Mouse (Mus musculus) large intestine, adult 2 months (tissue): ENCODE results near the gene Dapk3. TPM values are rescaled to one million over a fixed set of nuclear protein-coding genes. Genes with fewer than 3 reads are reported as not detected.
"Not testable (repeated sequence)": the region's sequence is repeated elsewhere in the genome, so short reads cannot be mapped to it uniquely, and the experiment has no call there.

Experiments used
- DNase-seq: peaks from one replicate; pipeline ENCODE4 v3.0.0-alpha.2; 2012; ENCODE audit warnings: low read depth, low spot score
- WGBS: fragments of 180-500 bp; shearing (Covaris S2); methylation state at CpG from one replicate; pipeline ENCODE4 v1.1.7; 2018; 5-methylcytosine and 5-hydroxymethylcytosine counted together
- polyA plus RNA-seq: library from polyadenylated mRNA; depleted of rRNA; stranded (reverse); fragments of >200 nt; gene quantifications from 2 replicates; pipeline ENCODE4 v1.2.3, GENCODE M21; 2012

The Dapk3 gene
- polyA plus RNA-seq, 1 experiment = 78.5 TPM

DNA sequence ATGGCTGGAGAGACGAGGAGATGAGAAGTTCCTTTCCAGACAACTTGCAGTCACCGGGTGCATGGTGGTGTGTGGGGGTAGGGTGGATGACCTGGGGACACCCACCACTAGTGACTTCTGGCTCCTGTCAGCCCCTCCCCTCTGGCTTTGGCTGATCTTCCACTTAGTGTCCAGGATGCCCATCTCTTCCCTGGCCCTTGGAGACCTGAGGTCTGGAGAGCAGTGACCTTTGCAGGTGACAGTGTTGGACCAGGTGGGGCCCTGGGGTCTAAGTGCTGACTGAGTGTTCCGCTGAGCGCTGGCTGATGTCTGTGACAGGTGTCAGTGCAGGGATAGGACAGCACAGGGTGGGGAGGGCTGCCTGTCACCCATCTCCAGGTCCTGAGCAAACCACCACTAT lies 12.5 kb downstream of the Dapk3 start:
- 65% methylated on average over 4 of the region's 4 CpGs for WGBS
- DNase-seq = no peak

DNA sequence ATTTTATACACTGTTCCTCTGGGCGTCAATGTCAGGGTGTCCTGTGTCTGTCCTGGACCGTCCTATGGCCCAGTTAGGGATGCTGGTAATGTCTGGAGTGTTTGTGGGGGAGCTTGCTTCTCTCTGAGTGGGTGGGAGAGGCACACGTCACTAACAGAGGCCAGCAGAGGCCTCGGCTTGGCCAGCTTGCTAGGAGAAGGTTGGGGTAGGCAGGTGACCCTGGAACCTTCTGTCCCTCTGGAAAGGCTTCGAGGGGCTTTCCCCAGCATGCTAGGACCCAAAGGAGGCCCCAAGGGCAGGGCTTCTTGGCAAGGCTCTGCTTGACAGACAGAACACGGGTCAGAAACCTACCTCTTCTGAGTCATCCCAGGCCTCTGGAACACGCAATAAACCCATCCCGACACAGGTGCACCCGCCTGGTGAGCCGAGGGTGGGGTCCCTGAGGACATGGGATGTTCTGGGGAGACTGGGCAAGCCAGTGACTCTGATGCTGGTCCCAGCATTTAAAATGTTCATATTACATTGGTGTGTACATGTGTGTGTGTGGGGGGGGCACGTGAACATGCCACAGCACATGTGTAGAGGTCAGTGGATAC lies 13.8 kb downstream of the Dapk3 start:
- WGBS = 49% methylated on average over 11 of the region's 11 CpGs
- DNase-seq = no peak

GRCm38 (mm10) chr10:81197305-81197704 lies 14.5 kb downstream of the Dapk3 start:
- no peak for DNase-seq
- 50% methylated on average over 6 of the region's 6 CpGs for WGBS

DNA sequence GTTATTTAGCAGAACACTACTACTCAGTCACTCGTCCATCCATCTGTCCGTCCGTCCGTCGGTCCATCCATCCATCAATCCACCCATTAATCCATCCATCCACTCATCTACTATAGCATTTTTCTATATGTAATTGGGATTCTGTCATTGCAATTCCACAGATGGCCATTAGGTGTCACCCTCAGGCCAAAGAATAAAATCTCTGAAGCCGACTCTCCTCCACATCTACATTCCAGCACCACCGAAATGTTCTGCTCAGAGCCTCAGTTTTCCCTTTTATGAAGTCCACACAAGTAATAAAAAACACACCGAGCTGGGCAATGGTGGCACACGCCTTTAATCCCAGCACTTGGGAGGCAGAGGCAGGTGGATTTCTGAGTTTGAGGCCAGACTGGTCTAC lies 15.4 kb downstream of the Dapk3 start:
- 3% methylated on average over 9 of the region's 9 CpGs for WGBS
- no peak for DNase-seq

DNA sequence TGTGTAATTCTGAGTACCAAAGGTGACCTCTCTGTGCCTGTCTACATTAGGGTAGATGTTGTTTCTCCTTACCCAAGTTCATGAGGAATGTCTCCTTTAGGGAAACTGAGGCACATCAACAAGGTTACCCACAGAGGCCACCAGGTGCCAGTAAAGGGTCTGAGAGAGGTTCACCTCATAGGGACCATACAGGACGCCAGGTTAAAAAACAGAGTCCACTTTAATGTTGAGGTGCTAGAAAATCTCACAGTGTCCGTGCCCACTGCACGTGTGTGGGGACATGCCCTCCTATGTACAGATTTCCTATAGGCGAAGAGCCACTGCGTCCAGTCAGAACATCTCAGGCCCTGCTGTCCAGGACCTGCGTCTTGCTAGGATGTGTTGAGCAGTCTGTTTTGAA lies 16.2 kb downstream of the Dapk3 start:
- WGBS = 87% methylated on average over 6 of the region's 6 CpGs
- DNase-seq = no peak

DNA sequence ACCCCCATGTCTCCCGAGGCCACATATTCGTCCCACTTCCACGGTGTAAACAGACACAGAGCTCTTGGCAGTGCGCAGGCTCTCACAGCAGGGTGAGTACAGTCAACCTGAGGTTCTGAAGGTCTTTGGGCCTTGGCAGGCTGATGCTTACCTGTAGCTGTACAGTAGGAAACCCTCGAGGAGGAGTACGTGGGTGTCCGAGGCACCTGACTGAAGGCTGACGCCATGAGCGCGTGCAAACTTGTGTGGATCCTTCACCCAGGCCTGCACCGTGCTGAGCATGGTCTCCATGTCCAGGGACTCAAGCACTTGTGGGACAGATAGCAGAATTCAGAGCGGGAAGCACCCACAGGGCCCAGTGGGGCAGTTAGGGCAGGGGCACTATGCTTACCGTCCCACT lies 17.3 kb downstream of the Dapk3 start:
- no peak for DNase-seq
- WGBS = 83% methylated on average over 13 of the region's 13 CpGs

GRCm38 (mm10) chr10:81200605-81201287 lies 17.9 kb downstream of the Dapk3 start:
- no peak for DNase-seq
- WGBS = 81% methylated on average over 20 of the region's 20 CpGs

DNA sequence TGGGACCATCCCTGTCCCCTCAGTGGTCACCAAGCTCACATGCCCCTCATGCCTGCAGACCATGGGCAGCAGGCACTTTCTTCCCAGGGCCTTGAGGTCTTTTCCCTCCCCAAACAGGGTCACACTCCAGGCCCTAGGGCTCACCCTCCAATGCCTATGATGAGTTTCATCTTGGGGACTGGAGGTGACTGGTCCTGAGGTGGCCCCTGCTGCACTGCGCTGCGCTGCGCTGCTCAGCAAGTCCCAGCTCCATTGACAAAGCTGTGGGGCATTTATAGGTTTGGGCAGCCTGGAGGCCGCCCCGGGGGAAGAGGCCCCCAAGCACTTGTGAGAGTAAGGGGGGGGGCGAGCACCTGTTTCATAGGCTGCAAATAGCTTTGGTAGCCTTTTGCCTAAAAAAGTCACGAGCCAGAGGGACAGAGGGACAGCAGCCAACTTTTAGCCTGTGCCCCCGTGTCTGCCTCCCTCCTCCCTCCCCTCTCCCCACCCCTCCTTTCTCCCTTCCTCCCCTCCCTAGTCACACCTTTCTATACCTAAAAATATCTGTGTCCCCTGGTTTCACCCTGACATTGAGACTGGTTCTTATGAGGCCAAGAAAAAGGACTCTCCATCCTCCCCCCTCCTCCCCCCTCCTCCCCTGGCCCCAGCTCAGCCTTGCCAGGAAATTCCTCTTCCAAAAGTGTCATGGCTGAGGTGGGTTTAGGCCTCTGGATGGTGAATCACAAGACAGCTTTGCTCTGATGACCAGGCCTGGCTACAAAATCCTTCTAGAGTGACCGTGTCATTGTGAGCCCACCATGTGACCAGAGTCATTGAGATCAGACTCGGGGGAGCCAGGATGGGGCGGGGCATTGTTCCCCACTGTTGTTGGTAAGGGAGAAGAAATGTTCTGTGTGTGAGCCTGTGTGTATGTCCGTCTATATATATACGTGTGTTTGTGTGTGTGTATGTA lies 19.3 kb downstream of the Dapk3 start, which contains the start of gene Nmrk2:
TSS of gene Nmrk2 (minus strand) at position 245 of the 952 bp plus-strand sequence.
- no peak for DNase-seq
- WGBS = 67% methylated on average over 13 of the region's 13 CpGs

DNA sequence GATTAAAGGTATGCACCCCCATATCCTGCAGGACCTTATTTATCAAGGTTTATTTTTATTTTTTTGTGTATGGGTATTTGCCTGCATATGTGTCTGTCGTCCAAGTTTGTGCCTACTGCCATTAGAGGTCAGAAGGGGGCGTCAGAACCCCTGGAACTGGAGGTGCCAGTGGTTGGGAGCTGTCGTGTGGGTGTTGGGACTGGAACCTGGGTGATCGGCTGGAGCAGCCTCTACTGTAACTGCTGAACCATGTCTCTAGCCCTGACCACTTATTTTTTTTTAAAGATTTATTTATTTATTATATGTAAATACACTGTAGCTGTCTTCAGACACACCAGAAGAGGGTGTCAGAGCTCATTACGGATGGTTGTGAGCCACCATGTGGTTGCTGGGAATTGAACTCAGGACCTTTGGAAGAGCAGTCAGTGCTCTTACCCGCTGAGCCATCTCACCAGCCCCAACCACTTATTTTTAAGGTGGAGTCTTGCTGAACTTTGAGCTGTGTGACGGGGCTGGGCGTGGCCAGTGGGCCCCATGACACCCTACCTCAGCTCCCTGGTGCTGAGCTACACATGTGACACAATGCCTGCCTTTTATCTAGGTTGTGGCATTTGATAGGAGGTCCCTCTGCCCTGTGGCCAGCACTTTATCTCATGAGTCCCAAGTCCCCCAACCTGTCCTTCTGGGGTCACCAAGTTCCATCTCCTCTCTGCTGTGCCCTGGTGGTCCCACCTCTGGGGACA lies 20.3 kb downstream of the Dapk3 start:
- no peak for DNase-seq
- WGBS = 48% methylated on average over 8 of the region's 8 CpGs

DNA sequence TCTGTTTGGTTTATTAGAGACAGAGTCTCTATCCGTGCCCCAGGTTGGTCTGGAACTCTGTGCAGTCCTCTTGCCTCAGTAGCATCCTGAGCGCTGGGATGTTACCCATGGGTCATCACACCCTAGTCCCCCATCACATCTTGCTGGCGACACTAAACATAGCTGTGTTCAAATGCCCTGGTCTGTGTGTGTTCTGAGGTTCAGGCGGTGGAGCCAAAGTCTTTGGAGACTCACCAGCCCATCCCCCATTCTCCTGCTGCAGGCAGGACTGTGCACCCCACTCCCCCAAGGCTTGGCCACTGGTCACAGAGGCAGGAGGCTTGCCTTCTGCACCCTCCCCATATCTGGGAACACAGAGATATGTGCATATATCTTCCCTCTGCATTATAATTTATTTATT lies 21.3 kb downstream of the Dapk3 start:
- DNase-seq = no peak
- 67% methylated on average over 4 of the region's 4 CpGs for WGBS

- DNase-seq = no peak
- over 99% methylated on average over 5 of the region's 5 CpGs for whole genome bisulfite sequencing
Measured at GRCm38 (mm10) chr10:81210154-81210553, 27.3 kb downstream of the Dapk3 start.

- WGBS = 80% methylated on average over 6 of the region's 6 CpGs
- no peak for DNase-seq
Measured at GRCm38 (mm10) chr10:81216260-81216659, 33.5 kb downstream of the Dapk3 start.

GRCm38 (mm10) chr10:81216810-81217209 lies 34.0 kb downstream of the Dapk3 start:
- no peak for DNase-seq
- WGBS = 82% methylated on average over 6 of the region's 6 CpGs

DNA sequence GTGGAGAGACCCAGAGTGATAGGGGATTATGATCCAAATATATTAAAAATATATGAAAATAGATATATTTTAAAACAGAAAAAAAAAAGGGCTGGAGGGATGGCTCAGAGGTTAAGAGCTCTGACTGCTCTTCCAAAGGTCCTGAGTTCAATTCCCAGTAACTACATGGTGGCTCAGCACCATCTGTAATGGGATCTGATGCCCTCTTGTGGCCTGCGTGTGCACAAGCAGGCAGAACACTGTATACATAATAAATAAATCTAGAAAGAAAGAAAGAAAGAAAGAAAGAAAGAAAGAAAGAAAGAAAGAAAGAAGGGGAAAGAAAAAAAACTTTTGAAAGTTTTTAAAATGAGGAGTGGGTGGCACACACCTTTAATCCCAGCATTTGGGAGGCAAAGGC lies 34.5 kb downstream of the Dapk3 start:
- DNase-seq = not testable (repeated sequence)
- WGBS = 20% methylated on average over 1 of the region's 1 CpGs

GRCm38 (mm10) chr10:81217964-81218363 lies 35.2 kb downstream of the Dapk3 start:
- WGBS = 17% methylated on average over 7 of the region's 7 CpGs

GRCm38 (mm10) chr10:81221402-81222015 lies 38.7 kb downstream of the Dapk3 start:
- DNase-seq = peak; percentile 58
- WGBS = 60% methylated on average over 5 of the region's 5 CpGs

More at GRCm38 (mm10) chr10:81217964-81218363, 35.2 kb downstream of the Dapk3 start:
- peak; percentile 46 for DNase-seq

GRCm38 (mm10) chr10:81223731-81224130 lies 40.9 kb downstream of the Dapk3 start:
- WGBS = 45% methylated on average over 2 of the region's 2 CpGs

GRCm38 (mm10) chr10:81229735-81230437 lies 47.1 kb downstream of the Dapk3 start:
- WGBS = 28% methylated on average over 20 of the region's 20 CpGs
- no peak for DNase-seq

More at GRCm38 (mm10) chr10:81223731-81224130, 40.9 kb downstream of the Dapk3 start:
- DNase-seq = not testable (repeated sequence)
